Mouse (Mus musculus): ENCODE data around the gene Cd300ld4. TPM values are rescaled to one million over a fixed set of nuclear protein-coding genes. Genes with fewer than 3 reads are reported as not detected.

Cd300ld4 gene
- polyA plus RNA-seq, 1 experiment from 2014 or later, result not detected

Other genes starting within 250 kb of the Cd300ld4 start
- gene Btbd17, start 231.1 kb downstream of the Cd300ld4 start, polyA plus RNA-seq (2015; fragmentation: Nextera tagmentation; extraction: Ambion mirVana), result 1.1 and 1.6 TPM in 2 replicates
- not detected in 2 replicates for gene Gpr142, start 228.1 kb downstream of the Cd300ld4 start, polyA plus RNA-seq (2015; fragmentation: Nextera tagmentation; extraction: Ambion mirVana)
- 44.4 and 44.8 TPM in 2 replicates for gene Gprc5c, start 175.9 kb downstream of the Cd300ld4 start, polyA plus RNA-seq (2015; fragmentation: Nextera tagmentation; extraction: Ambion mirVana)
- gene Cd300a, start 137.0 kb downstream of the Cd300ld4 start, polyA plus RNA-seq (2015; fragmentation: Nextera tagmentation; extraction: Ambion mirVana), result 1.0 and 2.3 TPM in 2 replicates
- gene Cd300lb, start 92.6 kb downstream of the Cd300ld4 start, polyA plus RNA-seq (2015; fragmentation: Nextera tagmentation; extraction: Ambion mirVana), result 0.15 and 0.32 TPM in 2 replicates
- not detected in 2 replicates for gene Cd300c, start 57.9 kb downstream of the Cd300ld4 start, polyA plus RNA-seq (2015; fragmentation: Nextera tagmentation; extraction: Ambion mirVana)
- 0.07 TPM in 1 of 2 replicates, not detected in the other for gene Cd300ld, start 37.1 kb downstream of the Cd300ld4 start, polyA plus RNA-seq (2015; fragmentation: Nextera tagmentation; extraction: Ambion mirVana)
- 1.4 and 2.1 TPM in 2 replicates for gene Cd300c2, start 25.1 kb downstream of the Cd300ld4 start, polyA plus RNA-seq (2015; fragmentation: Nextera tagmentation; extraction: Ambion mirVana)
- not detected in 2 replicates for gene Cd300ld2, start 10.8 kb downstream of the Cd300ld4 start, polyA plus RNA-seq (2015; fragmentation: Nextera tagmentation; extraction: Ambion mirVana)
- not detected in 2 replicates for gene Cd300ld5, start 10.8 kb upstream of the Cd300ld4 start, polyA plus RNA-seq (2015; fragmentation: Nextera tagmentation; extraction: Ambion mirVana)
- gene Cd300ld3, start 21.4 kb upstream of the Cd300ld4 start, polyA plus RNA-seq (2015; fragmentation: Nextera tagmentation; extraction: Ambion mirVana), result not detected in 2 replicates
- gene Cd300e, start 35.2 kb upstream of the Cd300ld4 start, polyA plus RNA-seq (2015; fragmentation: Nextera tagmentation; extraction: Ambion mirVana), result not detected in 2 replicates
- gene Rab37, start 64.4 kb upstream of the Cd300ld4 start, polyA plus RNA-seq (2015; fragmentation: Nextera tagmentation; extraction: Ambion mirVana), result 0.89 and 0.98 TPM in 2 replicates
- gene Cd300lf, start 107.0 kb upstream of the Cd300ld4 start, polyA plus RNA-seq (2015; fragmentation: Nextera tagmentation; extraction: Ambion mirVana), result 0.38 and 0.56 TPM in 2 replicates
- gene Slc9a3r1, start 136.3 kb upstream of the Cd300ld4 start, polyA plus RNA-seq (2015; fragmentation: Nextera tagmentation; extraction: Ambion mirVana), result 28.3 and 36.0 TPM in 2 replicates
- gene Tmem104, start 160.5 kb upstream of the Cd300ld4 start, polyA plus RNA-seq (2015; fragmentation: Nextera tagmentation; extraction: Ambion mirVana), result 11.9 and 13.9 TPM in 2 replicates
- 21.2 and 23.9 TPM in 2 replicates for gene Nat9, start 160.8 kb upstream of the Cd300ld4 start, polyA plus RNA-seq (2015; fragmentation: Nextera tagmentation; extraction: Ambion mirVana)
- gene Grin2c, start 240.2 kb upstream of the Cd300ld4 start, polyA plus RNA-seq (2015; fragmentation: Nextera tagmentation; extraction: Ambion mirVana), result not detected in 2 replicates